Mouse (Mus musculus): ENCODE data around the gene Nrp2. TPM values are rescaled to one million over a fixed set of nuclear protein-coding genes. Genes with fewer than 3 reads are reported as not detected.

Gene Nrp2
- total RNA-seq, 1 experiment, result 14.4 TPM

DNA sequence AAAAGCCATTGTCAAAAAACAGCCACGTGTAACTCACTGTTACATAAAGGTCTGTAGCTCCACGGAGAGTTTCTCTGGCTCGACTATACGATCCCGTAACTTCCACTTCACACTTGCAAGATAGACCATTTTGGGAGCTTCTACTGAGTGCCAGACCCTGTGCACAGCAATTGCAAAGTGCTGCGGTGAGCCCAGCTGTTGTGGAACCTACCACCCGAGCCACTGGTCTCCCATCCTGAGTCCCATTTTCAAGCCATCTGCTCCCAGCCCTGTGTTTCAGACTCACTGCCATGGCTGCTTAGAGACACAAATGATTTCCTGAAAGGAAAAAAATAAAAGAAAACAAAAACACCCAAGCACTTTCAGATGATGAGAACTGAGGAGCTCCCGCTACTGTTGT is 42.8 kb downstream of the Nrp2 start:
- no peak overlapping the region for H3K27ac ChIP-seq (ENCODE audit: insufficient read depth, low read depth, low read length, poor library complexity, severe bottlenecking)
- DNase-seq (ENCODE audit: low read depth, low spot score), result no peak
- H3K4me1 ChIP-seq (ENCODE audit: control insufficient read depth in 2 of 2, insufficient read depth in 2 of 2, low read length in 2 of 2, poor library complexity in 1 of 2), result peaks cover 0 to 10% of the 10 kb centered on the region in 2 experiments; a peak in 2 of 4 replicates
- H3K9ac ChIP-seq (ENCODE audit: insufficient read depth, low read depth, low read length, poor library complexity, severe bottlenecking), result no peak overlapping the region
- TF ChIP-seq ZNF384 (IDR thresholded peaks at IDR 0.05; ENCODE audit: low read depth, low read length) (no peak), MAFK (IDR thresholded peaks at IDR 0.05; ENCODE audit: insufficient read depth, low read depth, low read length) (no peak), HCFC1 (IDR thresholded peaks at IDR 0.05; ENCODE audit: borderline replicate concordance, insufficient read depth, low read length) (no peak), ZC3H11A (IDR thresholded peaks at IDR 0.05; ENCODE audit: borderline replicate concordance, low read depth, low read length) (no peak), CHD2 (IDR thresholded peaks at IDR 0.05; ENCODE audit: low read depth, low read length) (no peak)
- no peak overlapping the region for H3K4me3 ChIP-seq (ENCODE audit: insufficient read depth in 1 of 2, low read depth in 1 of 2, low read length in 2 of 2, poor library complexity in 1 of 2, severe bottlenecking in 1 of 2)
- in situ Hi-C loops (cut with MboI; ENCODE audit: low sequenced_read_pairs in 2 of 2, unreplicated experiment in 2 of 2), result no loop called here
- H3K36me3 ChIP-seq (ENCODE audit: control insufficient read depth, insufficient read depth, low read length, poor library complexity, severe bottlenecking), result no peaks in the 10 kb centered on the region
- no peaks in the 10 kb centered on the region for H3K9me3 ChIP-seq (ENCODE audit: control insufficient read depth, insufficient read depth, low read depth, low read length)

DNA sequence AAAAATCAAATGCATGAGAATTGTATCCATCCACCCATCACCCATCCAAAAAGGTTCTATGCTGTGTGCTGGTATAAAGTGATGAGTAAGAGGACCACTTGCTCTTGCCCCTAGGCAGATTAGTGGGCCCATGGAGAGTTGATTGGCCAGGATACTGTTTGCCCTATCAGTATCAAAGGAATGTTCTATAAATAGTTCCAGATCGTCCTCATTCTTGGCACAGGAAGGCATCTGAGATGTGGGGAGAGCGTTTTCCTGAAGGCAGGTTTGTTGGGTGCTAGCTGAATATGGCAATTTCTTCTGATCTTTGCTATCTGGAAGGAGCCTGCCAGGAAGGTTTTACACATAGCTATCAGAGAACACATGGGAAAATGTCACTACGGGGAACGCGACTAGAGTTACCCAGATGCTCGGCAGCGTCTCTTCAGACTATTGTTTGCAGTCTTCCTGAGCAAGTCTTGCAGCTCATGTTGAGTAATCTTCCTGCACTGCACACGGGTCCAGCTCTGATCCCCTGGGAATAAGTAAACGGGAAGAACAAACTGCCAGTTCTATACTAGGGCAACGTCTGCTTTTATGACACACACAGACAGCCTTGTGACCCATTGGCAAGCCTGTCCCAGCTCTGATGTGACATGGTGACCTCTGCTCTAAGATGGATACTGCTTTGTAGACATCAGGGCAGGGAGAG is 44.5 kb downstream of the Nrp2 start:
- Histone ChIP-seq H3K9ac (ENCODE audit: insufficient read depth, low read depth, low read length, poor library complexity, severe bottlenecking) (no peak overlapping the region), H3K36me3 (ENCODE audit: control insufficient read depth, insufficient read depth, low read length, poor library complexity, severe bottlenecking) (no peaks in the 10 kb centered on the region), H3K9me3 (ENCODE audit: control insufficient read depth, insufficient read depth, low read depth, low read length) (no peaks in the 10 kb centered on the region), H3K4me1 (ENCODE audit: control insufficient read depth in 2 of 2, insufficient read depth in 2 of 2, low read length in 2 of 2, poor library complexity in 1 of 2) (peaks cover 5 to 7% of the 10 kb centered on the region in 2 experiments; a peak in 2 of 4 replicates), H3K27ac (ENCODE audit: insufficient read depth, low read depth, low read length, poor library complexity, severe bottlenecking) (no peak overlapping the region), H3K4me3 (ENCODE audit: insufficient read depth in 1 of 2, low read depth in 1 of 2, low read length in 2 of 2, poor library complexity in 1 of 2, severe bottlenecking in 1 of 2) (no peak overlapping the region)
- no peak for TF ChIP-seq HCFC1 (IDR thresholded peaks at IDR 0.05; ENCODE audit: borderline replicate concordance, insufficient read depth, low read length)
- DNase-seq (ENCODE audit: low read depth, low spot score), result no peak
- in situ Hi-C loops (cut with MboI; ENCODE audit: low sequenced_read_pairs in 2 of 2, unreplicated experiment in 2 of 2), result no loop called here

DNA sequence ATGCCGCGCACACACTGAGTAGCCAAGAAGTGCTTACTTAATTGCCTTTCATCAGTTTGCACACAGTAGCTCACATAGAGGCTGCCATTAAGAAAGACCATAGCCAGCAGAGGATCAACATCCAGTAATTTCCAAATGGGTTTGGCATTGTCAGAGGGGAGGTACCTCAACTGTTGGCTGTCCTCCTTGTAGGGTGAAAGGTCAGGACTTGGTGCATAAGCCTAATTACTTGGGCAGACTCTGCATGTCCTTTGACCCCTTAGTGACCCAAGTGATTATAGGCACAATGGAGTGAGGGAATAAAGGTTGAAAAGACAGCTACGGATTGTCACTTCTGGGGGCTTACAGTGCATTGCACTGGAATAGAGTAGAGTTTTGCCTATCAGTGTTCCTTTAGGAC is 45.3 kb downstream of the Nrp2 start:
- Histone ChIP-seq H3K9ac (ENCODE audit: insufficient read depth, low read depth, low read length, poor library complexity, severe bottlenecking) (no peak overlapping the region), H3K36me3 (ENCODE audit: control insufficient read depth, insufficient read depth, low read length, poor library complexity, severe bottlenecking) (no peaks in the 10 kb centered on the region), H3K4me3 (ENCODE audit: insufficient read depth in 1 of 2, low read depth in 1 of 2, low read length in 2 of 2, poor library complexity in 1 of 2, severe bottlenecking in 1 of 2) (no peak overlapping the region), H3K27ac (ENCODE audit: insufficient read depth, low read depth, low read length, poor library complexity, severe bottlenecking) (no peak overlapping the region), H3K9me3 (ENCODE audit: control insufficient read depth, insufficient read depth, low read depth, low read length) (no peaks in the 10 kb centered on the region), H3K4me1 (ENCODE audit: control insufficient read depth in 2 of 2, insufficient read depth in 2 of 2, low read length in 2 of 2, poor library complexity in 1 of 2) (peaks cover 3 to 9% of the 10 kb centered on the region in 2 experiments; a peak in 2 of 4 replicates)
- in situ Hi-C loops (cut with MboI; ENCODE audit: low sequenced_read_pairs in 2 of 2, unreplicated experiment in 2 of 2), result no loop called here
- DNase-seq (ENCODE audit: low read depth, low spot score), result no peak
- TF ChIP-seq ZNF384 (IDR thresholded peaks at IDR 0.05; ENCODE audit: low read depth, low read length) (no peak), ZC3H11A (IDR thresholded peaks at IDR 0.05; ENCODE audit: borderline replicate concordance, low read depth, low read length) (no peak), MAFK (IDR thresholded peaks at IDR 0.05; ENCODE audit: insufficient read depth, low read depth, low read length) (no peak), CHD2 (IDR thresholded peaks at IDR 0.05; ENCODE audit: low read depth, low read length) (no peak), HCFC1 (IDR thresholded peaks at IDR 0.05; ENCODE audit: borderline replicate concordance, insufficient read depth, low read length) (no peak)

DNA sequence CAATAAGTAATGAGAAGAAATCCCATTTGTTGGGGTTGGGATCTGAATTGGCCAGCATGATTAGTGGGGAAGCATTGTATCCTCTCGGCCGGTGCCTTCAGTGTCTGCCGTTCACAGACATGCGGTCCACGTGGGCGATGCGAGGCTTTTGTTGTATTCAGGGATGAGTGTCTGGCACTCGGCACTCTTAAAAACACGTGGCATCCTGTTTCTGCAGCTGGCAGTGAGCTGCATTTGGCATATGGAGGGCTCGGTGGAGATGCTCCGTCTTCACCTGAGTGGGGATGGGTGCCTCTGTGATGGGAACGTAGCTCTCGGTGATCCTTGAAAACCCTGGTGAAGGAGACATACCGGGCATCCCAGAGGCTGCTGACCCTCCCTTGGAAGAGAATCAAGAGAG is 46.6 kb downstream of the Nrp2 start:
- Histone ChIP-seq H3K4me1 (ENCODE audit: control insufficient read depth in 2 of 2, insufficient read depth in 2 of 2, low read length in 2 of 2, poor library complexity in 1 of 2) (peaks cover 3 to 11% of the 10 kb centered on the region in 2 experiments; a peak in 2 of 4 replicates), H3K27ac (ENCODE audit: insufficient read depth, low read depth, low read length, poor library complexity, severe bottlenecking) (no peak overlapping the region), H3K36me3 (ENCODE audit: control insufficient read depth, insufficient read depth, low read length, poor library complexity, severe bottlenecking) (no peaks in the 10 kb centered on the region), H3K9ac (ENCODE audit: insufficient read depth, low read depth, low read length, poor library complexity, severe bottlenecking) (no peak overlapping the region), H3K4me3 (ENCODE audit: insufficient read depth in 1 of 2, low read depth in 1 of 2, low read length in 2 of 2, poor library complexity in 1 of 2, severe bottlenecking in 1 of 2) (no peak overlapping the region), H3K9me3 (ENCODE audit: control insufficient read depth, insufficient read depth, low read depth, low read length) (no peaks in the 10 kb centered on the region)
- no peak for DNase-seq (ENCODE audit: low read depth, low spot score)
- TF ChIP-seq MAFK (IDR thresholded peaks at IDR 0.05; ENCODE audit: insufficient read depth, low read depth, low read length), result no peak
- TF ChIP-seq CHD2 (IDR thresholded peaks at IDR 0.05; ENCODE audit: low read depth, low read length), result no peak
- no peak for TF ChIP-seq ZNF384 (IDR thresholded peaks at IDR 0.05; ENCODE audit: low read depth, low read length)
- TF ChIP-seq HCFC1 (IDR thresholded peaks at IDR 0.05; ENCODE audit: borderline replicate concordance, insufficient read depth, low read length), result no peak
- no peak for TF ChIP-seq ZC3H11A (IDR thresholded peaks at IDR 0.05; ENCODE audit: borderline replicate concordance, low read depth, low read length)
- in situ Hi-C loops (cut with MboI; ENCODE audit: low sequenced_read_pairs in 2 of 2, unreplicated experiment in 2 of 2), result no loop called here
